Mouse (Mus musculus): ENCODE results near the gene Ano2. TPM values are rescaled to one million over a fixed set of nuclear protein-coding genes. Genes with fewer than 3 reads are reported as not detected.
A peak's percentile ranks its signal among the peaks of the same experiment; 100 is the strongest.

Ano2 gene
- polyA plus RNA-seq, 1 experiment from 2014 or later: 1.6 TPM

DNA sequence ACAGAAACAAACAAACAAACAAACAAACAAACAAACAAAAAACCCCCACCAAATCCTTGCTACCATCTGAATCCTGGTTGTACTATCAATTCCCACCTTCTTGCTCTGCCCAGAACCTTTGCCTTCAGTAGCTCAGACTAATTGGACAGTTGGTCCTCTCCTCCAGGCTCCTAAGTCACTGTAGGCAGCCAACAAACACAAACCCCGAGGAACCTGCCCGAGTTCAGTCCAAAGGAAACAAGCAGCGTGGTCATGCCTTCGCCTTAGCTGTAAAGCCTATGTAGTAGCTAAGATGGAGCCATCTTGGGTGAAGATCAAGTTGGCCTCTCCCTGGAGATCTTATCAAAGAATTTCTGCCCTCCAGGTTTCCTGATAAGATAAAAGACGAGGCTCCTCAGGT lies 362.9 kb downstream of the Ano2 start:
- H3K36me3 ChIP-seq: no peaks in the 10 kb centered on the region
- no peak overlapping the region for H3K27ac ChIP-seq (replicated peaks)
- no peaks in the 10 kb centered on the region for H3K9me3 ChIP-seq (replicated peaks)
- ATAC-seq (ENCODE audit: insufficient number of reproducible peaks, low FRiP score, low TSS enrichment, low read depth): no peak
- no peak overlapping the region for H3K4me2 ChIP-seq (replicated peaks)
- 83% methylated on average over 5 of the region's 5 CpGs for WGBS
- H3K4me1 ChIP-seq: no peaks in the 10 kb centered on the region
- H3K27me3 ChIP-seq: no peaks in the 10 kb centered on the region
- H3K9ac ChIP-seq: no peak overlapping the region
- H3K4me3 ChIP-seq (replicated peaks): no peak overlapping the region

DNA sequence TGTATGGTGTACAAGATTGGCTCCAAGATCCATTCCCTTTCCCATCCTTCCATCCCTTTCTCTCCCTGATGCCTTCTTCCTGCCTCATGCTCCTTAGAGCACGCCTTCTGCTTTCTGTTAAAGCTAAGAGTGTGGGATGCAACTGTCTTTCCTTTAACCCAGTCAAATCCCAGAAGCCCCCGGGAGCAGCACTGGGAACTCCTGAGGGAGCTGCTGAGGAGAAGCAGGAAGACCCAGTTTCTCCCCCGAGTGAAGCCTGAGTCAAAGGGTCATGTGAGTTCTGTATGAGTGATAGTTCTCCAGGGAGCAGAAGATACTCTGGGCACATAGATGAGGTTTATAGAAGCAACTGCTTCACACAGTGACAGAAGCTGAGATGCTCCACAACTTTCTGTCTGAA lies 367.5 kb downstream of the Ano2 start:
- H3K4me1 ChIP-seq: no peaks in the 10 kb centered on the region
- H3K9ac ChIP-seq: no peak overlapping the region
- H3K27me3 ChIP-seq: no peaks in the 10 kb centered on the region
- ATAC-seq (ENCODE audit: insufficient number of reproducible peaks, low FRiP score, low TSS enrichment, low read depth): no peak
- no peak overlapping the region for H3K27ac ChIP-seq (replicated peaks)
- 69% methylated on average over 3 of the region's 3 CpGs for WGBS
- H3K4me3 ChIP-seq (replicated peaks): no peak overlapping the region
- no peak overlapping the region for H3K4me2 ChIP-seq (replicated peaks)
- no peaks in the 10 kb centered on the region for H3K9me3 ChIP-seq (replicated peaks)
- no peaks in the 10 kb centered on the region for H3K36me3 ChIP-seq

DNA sequence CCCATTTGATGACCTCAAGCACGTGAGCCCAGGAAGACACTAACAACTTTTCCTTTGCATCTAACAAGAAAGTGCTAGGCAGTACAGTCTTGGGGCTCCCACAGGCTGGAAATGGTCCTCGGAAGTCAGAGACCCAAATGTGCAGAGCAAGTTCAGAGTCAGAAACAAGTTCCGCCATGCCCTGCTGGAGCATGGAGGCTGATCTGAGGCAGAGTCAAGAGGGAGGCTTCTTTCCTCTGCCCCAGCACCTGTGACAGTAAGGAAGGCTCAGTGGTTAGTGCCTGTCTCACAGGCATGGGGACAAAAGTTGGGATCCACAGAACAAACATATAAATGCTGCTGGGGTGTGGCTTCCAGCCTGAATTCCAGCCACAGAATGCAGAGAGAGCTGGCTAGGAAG lies 390.3 kb downstream of the Ano2 start:
- no peak overlapping the region for H3K4me2 ChIP-seq (replicated peaks)
- no peak overlapping the region for H3K9ac ChIP-seq
- H3K9me3 ChIP-seq (replicated peaks): no peaks in the 10 kb centered on the region
- H3K4me3 ChIP-seq (replicated peaks): no peak overlapping the region
- ATAC-seq (ENCODE audit: insufficient number of reproducible peaks, low FRiP score, low TSS enrichment, low read depth): no peak
- H3K4me1 ChIP-seq: no peaks in the 10 kb centered on the region; the same call in 1 of the 2 replicates
- no peaks in the 10 kb centered on the region for H3K27me3 ChIP-seq
- WGBS: 77% methylated on average over 3 of the region's 3 CpGs
- H3K36me3 ChIP-seq: no peaks in the 10 kb centered on the region
- H3K27ac ChIP-seq (replicated peaks): no peak overlapping the region

DNA sequence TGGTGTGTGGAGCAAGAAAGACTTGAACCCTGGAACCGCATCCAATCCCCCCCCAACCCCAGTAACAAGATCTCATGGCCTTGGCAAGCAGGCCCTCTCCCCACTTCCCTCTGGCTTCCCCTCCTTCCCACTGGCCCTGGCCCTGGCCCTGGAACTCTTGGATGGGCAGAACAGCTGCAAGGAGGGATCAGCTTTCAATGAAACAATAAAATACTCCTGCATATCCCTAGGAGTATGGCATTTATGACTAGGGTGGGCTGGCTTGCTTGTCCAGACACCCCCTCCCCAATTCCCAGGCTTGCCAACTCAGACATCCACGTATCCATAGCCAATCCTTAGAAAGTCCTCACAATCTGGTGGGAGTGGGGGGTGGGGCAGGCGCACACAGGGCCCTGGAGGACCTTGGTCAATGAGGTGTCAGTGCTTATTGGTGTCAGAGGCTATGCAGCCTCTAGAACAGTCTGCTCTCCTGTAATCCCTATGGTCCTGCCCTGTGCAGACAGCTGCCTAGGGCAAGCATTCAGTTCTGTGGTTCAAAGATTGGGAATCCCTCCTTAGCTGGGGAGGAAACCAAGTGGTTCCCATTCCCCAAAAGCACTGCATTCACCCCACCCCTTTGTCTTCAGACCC lies 396.2 kb downstream of the Ano2 start:
- Histone ChIP-seq H3K27ac (replicated peaks) (no peak overlapping the region), H3K27me3 (no peaks in the 10 kb centered on the region), H3K4me2 (replicated peaks) (no peak overlapping the region), H3K9ac (no peak overlapping the region), H3K4me3 (replicated peaks) (no peak overlapping the region), H3K4me1 (no peaks in the 10 kb centered on the region), H3K36me3 (no peaks in the 10 kb centered on the region), H3K9me3 (replicated peaks) (no peaks in the 10 kb centered on the region)
- WGBS: 66% methylated on average over 3 of the region's 3 CpGs
- peak; percentile 56; the same call in 1 of the 2 replicates for ATAC-seq (ENCODE audit: insufficient number of reproducible peaks, low FRiP score, low TSS enrichment, low read depth)

DNA sequence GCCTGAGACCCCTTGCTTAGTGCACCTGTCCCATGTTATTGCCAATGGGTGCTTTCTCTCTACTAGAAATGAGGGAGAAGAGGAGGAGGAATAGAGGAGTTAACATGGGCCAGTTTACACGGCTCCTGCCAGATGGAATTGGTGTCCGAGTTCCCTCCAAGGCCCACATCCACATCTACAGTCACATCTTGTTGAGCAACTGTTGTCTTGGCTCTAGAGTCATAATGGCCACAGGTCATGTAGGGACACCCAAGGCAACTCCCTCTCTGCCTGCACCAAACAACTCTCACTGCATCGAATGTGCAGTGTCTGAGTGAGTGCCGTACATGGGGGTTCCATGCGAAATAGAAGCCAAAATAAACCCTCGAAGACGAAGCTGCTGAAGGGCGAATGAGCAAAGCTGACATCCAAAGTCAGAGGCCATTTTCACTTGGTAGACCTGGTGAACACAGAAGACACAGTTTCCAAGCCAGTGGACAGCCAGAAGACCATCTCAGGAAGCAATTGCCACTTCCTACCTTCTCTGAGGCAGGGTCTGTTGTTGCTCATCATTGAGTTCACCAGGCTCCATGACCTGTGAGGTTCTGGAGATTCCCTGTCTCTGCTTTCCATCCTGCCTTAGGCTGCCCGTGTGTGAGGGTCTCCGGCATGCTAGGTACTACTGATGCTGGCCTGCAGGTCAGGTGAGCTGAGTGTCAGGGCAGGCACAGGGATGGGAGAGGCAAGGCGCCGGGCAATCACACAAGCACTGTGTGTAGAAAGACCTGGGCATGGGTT lies 398.5 kb downstream of the Ano2 start:
- no peaks in the 10 kb centered on the region for H3K27me3 ChIP-seq
- no peak overlapping the region for H3K27ac ChIP-seq (replicated peaks)
- 91% methylated on average over 12 of the region's 12 CpGs for WGBS
- ATAC-seq (ENCODE audit: insufficient number of reproducible peaks, low FRiP score, low TSS enrichment, low read depth): no peak
- H3K4me2 ChIP-seq (replicated peaks): no peak overlapping the region
- no peak overlapping the region for H3K4me3 ChIP-seq (replicated peaks)
- H3K36me3 ChIP-seq: no peaks in the 10 kb centered on the region
- H3K9me3 ChIP-seq (replicated peaks): no peaks in the 10 kb centered on the region
- H3K4me1 ChIP-seq: peaks cover 5% of the 10 kb centered on the region; the same call in 1 of the 2 replicates
- no peak overlapping the region for H3K9ac ChIP-seq

Other genes with a start within 250 kb of the Ano2 start
- gene Cd9, start 195.6 kb upstream of the Ano2 start, polyA plus RNA-seq (2015; fragmentation: Nextera tagmentation; extraction: Ambion mirVana): 366 and 382 TPM in 2 replicates
- 8.8 and 9.4 TPM in 2 replicates for gene Vwf, start 143.6 kb upstream of the Ano2 start, polyA plus RNA-seq (2015; fragmentation: Nextera tagmentation; extraction: Ambion mirVana)